Mouse (Mus musculus) testis, adult 2 months (tissue): ENCODE data around the gene Mical2.

Experiments used
- CTCF ChIP-seq: fragments of 200-500 bp; IDR thresholded peaks from 2 replicates; pipeline ENCODE4 v1.5.1; 2012; ENCODE audit warnings: low read depth, mild to moderate bottlenecking, inconsistent platforms, low read length, moderate library complexity; ENCODE audit not compliant: control insufficient read depth, insufficient read depth, insufficient replicate concordance
- POLR2A ChIP-seq: fragments of 200-500 bp; IDR thresholded peaks from 2 replicates; pipeline ENCODE4 v1.6.1; 2012; ENCODE audit warnings: low read depth, mild to moderate bottlenecking, inconsistent platforms, low read length, moderate library complexity; ENCODE audit not compliant: control insufficient read depth

DNA sequence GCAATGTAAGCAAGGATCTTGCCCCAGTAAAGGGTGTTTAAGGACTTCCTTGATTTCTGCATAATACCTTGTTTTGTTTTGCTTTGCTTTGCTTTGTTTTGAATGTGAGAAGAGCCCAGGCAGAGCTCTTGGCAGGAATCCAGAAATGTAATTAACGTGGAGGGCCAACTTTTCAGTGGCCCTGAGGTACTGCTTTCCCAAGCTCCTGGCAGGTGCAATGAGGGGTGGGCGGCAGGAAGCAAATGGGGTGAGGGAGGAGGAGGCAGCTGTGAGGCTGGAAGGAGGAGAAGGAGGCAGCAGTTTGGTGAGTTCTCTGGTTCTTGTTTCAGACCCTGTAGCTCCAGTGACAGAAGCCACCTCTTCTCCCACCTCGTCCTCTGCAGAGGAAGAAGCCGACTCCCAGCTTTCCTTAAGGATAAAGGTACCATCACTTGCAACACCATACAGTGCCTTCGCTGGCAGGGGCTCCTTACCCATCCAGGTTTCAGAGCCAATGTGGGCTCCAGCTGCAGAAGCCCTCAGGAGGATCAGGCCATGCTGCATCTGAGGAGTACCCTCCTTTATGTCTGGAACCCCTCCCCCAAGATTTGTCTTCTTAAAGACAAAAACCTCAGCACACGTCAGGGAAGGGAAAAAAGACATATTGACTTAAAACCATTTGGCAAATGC lies 165.4 kb downstream of the Mical2 start:
- no peak for TF ChIP-seq CTCF
- TF ChIP-seq POLR2A, result no peak
